Mouse (Mus musculus) embryonic facial prominence, embryonic 14.5 days (tissue): ENCODE measurements at regions not wholly inside any gene's neighbourhood (a gene's known extent, or its start where the extent isn't known, plus 50 kb on each side); places are given as distances from the start of the nearest gene placed in this dataset.

Experiments
- ATAC-seq: fragments of 200-750 bp; cut with Nextera tagmentation; 2 replicates; pipeline ENCODE4 v1.8.0; 2017; ENCODE audit warnings: low read depth, moderate number of reproducible peaks, moderate TSS enrichment
- DNase-seq: peaks from one replicate; pipeline ENCODE4 v3.0.0-alpha.2; 2015; ENCODE audit warnings: low spot score
- H3K27ac ChIP-seq: fragments of 300-500 bp; sonication (generic); replicated peaks from 2 replicates; pipeline ENCODE4 v1.5.1; 2014; ENCODE audit warnings: low read depth, mild to moderate bottlenecking, low read length, moderate library complexity
- H3K27me3 ChIP-seq: fragments of 300-500 bp; sonication (generic); replicated peaks from 2 replicates; pipeline ENCODE4 v1.6.1; 2014; ENCODE audit warnings: low read length; ENCODE audit not compliant: control insufficient read depth, insufficient read depth
- H3K36me3 ChIP-seq: fragments of 300-500 bp; sonication (generic); 2 replicates; pipeline ENCODE4 v1.6.1; 2014; ENCODE audit warnings: low read length, mixed read lengths; ENCODE audit not compliant: control insufficient read depth, insufficient read depth
- H3K4me1 ChIP-seq: fragments of 300-500 bp; sonication (generic); 2 replicates; pipeline ENCODE4 v1.6.1; 2014; ENCODE audit warnings: antibody characterized with exemption, low read length; ENCODE audit not compliant: control insufficient read depth, insufficient read depth
- H3K4me2 ChIP-seq: fragments of 300-500 bp; sonication (generic); 2 replicates; pipeline ENCODE4 v1.6.1; 2014; ENCODE audit warnings: low read depth, mild to moderate bottlenecking, low read length, moderate library complexity, mixed read lengths
- H3K4me3 ChIP-seq: fragments of 300-500 bp; sonication (generic); 2 replicates; pipeline ENCODE4 v1.5.1; 2014; ENCODE audit warnings: low read depth, mild to moderate bottlenecking, low read length
- H3K9ac ChIP-seq: fragments of 300-500 bp; sonication (generic); 2 replicates; pipeline ENCODE4 v1.6.1; 2014; ENCODE audit warnings: low read depth, mild to moderate bottlenecking, low read length, moderate library complexity, mixed read lengths
- H3K9me3 ChIP-seq: fragments of 300-500 bp; sonication (generic); 2 replicates; pipeline ENCODE4 v1.6.1; 2016; ENCODE audit warnings: low read length; ENCODE audit not compliant: control insufficient read depth
- WGBS: fragments of 180-500 bp; shearing (Covaris S2); extraction: QIAGEN DNeasy Blood & Tissue Kit; methylation state at CpG from one replicate; pipeline ENCODE4 v1.1.7; 2014; 5-methylcytosine and 5-hydroxymethylcytosine counted together

GRCm38 (mm10) chr8:42442786-42443185 is 698.5 kb downstream of the Triml1 start:
- Histone ChIP-seq H3K36me3 (no peaks in the 10 kb centered on the region), H3K9me3 (no peaks in the 10 kb centered on the region), H3K27me3 (no peaks in the 10 kb centered on the region), H3K4me2 (no peak overlapping the region), H3K4me1 (no peaks in the 10 kb centered on the region), H3K27ac (no peak overlapping the region), H3K4me3 (no peak overlapping the region), H3K9ac (no peak overlapping the region)
- ATAC-seq = peak; percentile 88; the same call in 1 of the 2 replicates
- DNase-seq = peak; percentile 46

GRCm38 (mm10) chr8:42402632-42403031 is 738.7 kb downstream of the Triml1 start:
- ATAC-seq (no peak), DNase-seq (no peak)
- H3K9ac ChIP-seq = no peak overlapping the region
- H3K27ac ChIP-seq = no peak overlapping the region
- WGBS = 48% methylated on average over 2 of the region's 2 CpGs
- H3K4me1 ChIP-seq = no peaks in the 10 kb centered on the region
- H3K27me3 ChIP-seq = no peaks in the 10 kb centered on the region
- no peaks in the 10 kb centered on the region for H3K9me3 ChIP-seq
- H3K4me2 ChIP-seq = no peak overlapping the region
- H3K4me3 ChIP-seq = no peak overlapping the region
- H3K36me3 ChIP-seq = no peaks in the 10 kb centered on the region

- Histone ChIP-seq H3K4me2 (no peak overlapping the region), H3K4me1 (no peaks in the 10 kb centered on the region), H3K4me3 (no peak overlapping the region), H3K36me3 (no peaks in the 10 kb centered on the region), H3K9me3 (no peaks in the 10 kb centered on the region), H3K9ac (no peak overlapping the region), H3K27me3 (no peaks in the 10 kb centered on the region), H3K27ac (no peak overlapping the region)
- no peak for ATAC-seq
- 80% methylated on average over 3 of the region's 3 CpGs for WGBS
- DNase-seq = no peak
Measured at GRCm38 (mm10) chr8:42396886-42397285, 744.4 kb downstream of the Triml1 start.

GRCm38 (mm10) chr8:42388816-42389215 is 752.5 kb downstream of the Triml1 start:
- no peak for ATAC-seq
- Histone ChIP-seq H3K4me1 (no peaks in the 10 kb centered on the region), H3K27ac (no peak overlapping the region), H3K27me3 (no peaks in the 10 kb centered on the region), H3K4me3 (no peak overlapping the region), H3K36me3 (no peaks in the 10 kb centered on the region), H3K9ac (no peak overlapping the region), H3K9me3 (no peaks in the 10 kb centered on the region), H3K4me2 (no peak overlapping the region)
- WGBS = 79% methylated on average over 3 of the region's 3 CpGs
- DNase-seq = no peak

GRCm38 (mm10) chr8:42348073-42348603 is 793.1 kb downstream of the Triml1 start:
- whole genome bisulfite sequencing = 28% methylated on average over 3 of the region's 3 CpGs
- Histone ChIP-seq H3K4me3 (no peak overlapping the region), H3K27ac (no peak overlapping the region), H3K36me3 (no peaks in the 10 kb centered on the region), H3K4me1 (no peaks in the 10 kb centered on the region), H3K9me3 (no peaks in the 10 kb centered on the region), H3K27me3 (no peaks in the 10 kb centered on the region), H3K4me2 (no peak overlapping the region), H3K9ac (no peak overlapping the region)
- DNase-seq (peak; percentile 47), ATAC-seq (no peak)

- H3K9me3 ChIP-seq = no peaks in the 10 kb centered on the region
- H3K4me3 ChIP-seq = no peak overlapping the region
- no peak overlapping the region for H3K4me2 ChIP-seq
- H3K4me1 ChIP-seq = no peaks in the 10 kb centered on the region
- H3K27me3 ChIP-seq = no peaks in the 10 kb centered on the region
- H3K36me3 ChIP-seq = no peaks in the 10 kb centered on the region
- DNase-seq = no peak
- H3K9ac ChIP-seq = no peak overlapping the region
- ATAC-seq = no peak
- H3K27ac ChIP-seq = no peak overlapping the region
- 95% methylated on average over 9 of the region's 9 CpGs for WGBS
Measured at GRCm38 (mm10) chr8:42334708-42335107, 806.6 kb downstream of the Triml1 start.

GRCm38 (mm10) chr8:42324663-42325062 is 816.6 kb downstream of the Triml1 start:
- 67% methylated on average over 4 of the region's 4 CpGs for WGBS
- DNase-seq = no peak

GRCm38 (mm10) chr8:42322862-42323261 is 818.4 kb downstream of the Triml1 start:
- DNase-seq (no peak), ATAC-seq (no peak)
- Histone ChIP-seq H3K9ac (no peak overlapping the region), H3K9me3 (no peaks in the 10 kb centered on the region), H3K4me2 (no peak overlapping the region), H3K27me3 (no peaks in the 10 kb centered on the region), H3K27ac (no peak overlapping the region), H3K36me3 (no peaks in the 10 kb centered on the region), H3K4me3 (no peak overlapping the region), H3K4me1 (no peaks in the 10 kb centered on the region)

More at GRCm38 (mm10) chr8:42324663-42325062, 816.6 kb downstream of the Triml1 start:
- Histone ChIP-seq H3K27me3 (no peaks in the 10 kb centered on the region), H3K27ac (no peak overlapping the region), H3K9me3 (no peaks in the 10 kb centered on the region), H3K4me2 (no peak overlapping the region), H3K4me1 (no peaks in the 10 kb centered on the region), H3K9ac (no peak overlapping the region), H3K36me3 (no peaks in the 10 kb centered on the region), H3K4me3 (no peak overlapping the region)
- no peak for ATAC-seq

- Histone ChIP-seq H3K4me3 (no peak overlapping the region), H3K4me2 (no peak overlapping the region), H3K9ac (no peak overlapping the region), H3K36me3 (no peaks in the 10 kb centered on the region), H3K27ac (no peak overlapping the region), H3K4me1 (no peaks in the 10 kb centered on the region), H3K9me3 (no peaks in the 10 kb centered on the region), H3K27me3 (no peaks in the 10 kb centered on the region)
- 73% methylated on average over 1 of the region's 1 CpGs for WGBS
- DNase-seq (no peak), ATAC-seq (no peak)
Measured at GRCm38 (mm10) chr8:42311060-42311459, 830.2 kb downstream of the Triml1 start.
